Mouse (Mus musculus): ENCODE results near the gene Qsox2.

GRCm38 (mm10) chr2:26231366-26231765, 6.0 kb downstream of the Qsox2 start:
- no peak for TF ChIP-seq CTCF (IDR thresholded peaks at IDR 0.05; ENCODE audit: low read depth)
- TF ChIP-seq EP300 (optimal IDR thresholded peaks at IDR 0.05) = no peak
